Mouse (Mus musculus): ENCODE measurements at regions not wholly inside any gene's neighbourhood (a gene's known extent, or its start where the extent isn't known, plus 50 kb on each side); places are given as distances from the start of the nearest gene placed in this dataset.

- TF ChIP-seq CTCF (IDR thresholded peaks at IDR 0.05; ENCODE audit: control insufficient read depth, insufficient read depth, insufficient replicate concordance, low read depth, low read length), result peak; percentile 75; the same call in 1 of the 2 replicates
- TF ChIP-seq POLR2A (IDR thresholded peaks at IDR 0.05; ENCODE audit: control insufficient read depth, low read depth, low read length), result no peak
These were observed 146.1 kb downstream of the Gpat3 start for GRCm38 (mm10) chr5:100991626-100992025.
